Mouse (Mus musculus) brain, embryonic 14.5 days (tissue): ENCODE measurements around the gene Tbx18.

Source experiments
- CTCF ChIP-seq: fragments of 200-500 bp; IDR thresholded peaks from 2 replicates; pipeline ENCODE4 v1.5.1; 2012; ENCODE audit warnings: inconsistent platforms, mild to moderate bottlenecking, moderate library complexity, borderline replicate concordance; ENCODE audit not compliant: insufficient read depth, insufficient read length; ENCODE audit errors: extremely low read depth
- POLR2A ChIP-seq: fragments of 200-500 bp; IDR thresholded peaks from 2 replicates; pipeline ENCODE4 v1.6.1; 2012; ENCODE audit warnings: mild to moderate bottlenecking, inconsistent platforms, borderline replicate concordance; ENCODE audit not compliant: poor library complexity, insufficient read depth, insufficient read length, severe bottlenecking; ENCODE audit errors: extremely low read depth

DNA sequence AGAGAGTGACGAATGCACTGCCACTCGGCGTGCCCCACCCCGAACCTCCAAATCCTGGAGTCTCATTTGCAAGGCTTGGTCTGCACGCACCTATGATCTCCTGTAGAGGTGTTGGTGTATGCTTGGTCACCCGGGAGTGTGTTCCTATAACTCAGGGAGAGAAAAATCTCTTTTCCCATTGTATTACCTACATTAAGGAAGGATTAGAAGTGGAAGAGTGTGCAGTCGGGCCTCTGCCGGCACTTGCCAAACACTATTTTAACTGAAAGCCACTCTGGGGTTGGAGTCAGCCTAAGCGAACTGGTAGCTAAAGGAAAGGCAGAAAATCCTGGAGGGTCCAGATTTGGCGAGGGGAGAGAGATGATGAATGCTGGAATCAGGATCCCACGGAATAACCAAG lies 2.7 kb upstream of the Tbx18 start:
- TF ChIP-seq CTCF (no peak), POLR2A (no peak)
